Mouse (Mus musculus) midbrain, embryonic 14.5 days (tissue): ENCODE data around the gene Ddx31. TPM values are rescaled to one million over a fixed set of nuclear protein-coding genes. Genes with fewer than 3 reads are reported as not detected.

Experiments
- polyA plus RNA-seq: library from polyadenylated mRNA; unstranded; fragments of >200 nt; fragmentation: Nextera tagmentation; extraction: Ambion mirVana; gene quantifications from 2 replicates; pipeline ENCODE4 v1.2.1, GENCODE M21; 2014

Ddx31 gene
- polyA plus RNA-seq, 1 experiment from 2014 or later = 14.4 TPM

Other genes starting within 250 kb of the Ddx31 start
- 0.12 TPM in 1 of 2 replicates, not detected in the other for gene Gfi1b, start 218.4 kb upstream of the Ddx31 start, polyA plus RNA-seq
- gene Tsc1, start 199.2 kb upstream of the Ddx31 start, polyA plus RNA-seq = 23.0 and 32.9 TPM in 2 replicates
- 1.1 and 1.6 TPM in 2 replicates for gene Spaca9, start 140.7 kb upstream of the Ddx31 start, polyA plus RNA-seq
- gene Ak8, start 140.2 kb upstream of the Ddx31 start, polyA plus RNA-seq = 3.0 and 4.3 TPM in 2 replicates
- gene Gtf3c4, start within 50 bp of the Ddx31 start, polyA plus RNA-seq = 32.0 and 38.5 TPM in 2 replicates
- gene Barhl1, start 76.3 kb downstream of the Ddx31 start, polyA plus RNA-seq = 58.4 and 61.6 TPM in 2 replicates
- 1.1 and 1.3 TPM in 2 replicates for gene Cfap77, start 214.7 kb downstream of the Ddx31 start, polyA plus RNA-seq
- 6.9 and 7.4 TPM in 2 replicates for gene Ttf1, start 219.9 kb downstream of the Ddx31 start, polyA plus RNA-seq